Mouse (Mus musculus): ENCODE measurements around the gene Ski. TPM values are rescaled to one million over a fixed set of nuclear protein-coding genes. Genes with fewer than 3 reads are reported as not detected.

Ski gene
- polyA plus RNA-seq, 1 experiment from 2014 or later: 13.3 TPM

- peaks cover 13% of the 10 kb centered on the region for H3K4me1 ChIP-seq (replicated peaks; ENCODE audit: control insufficient read depth, insufficient read depth, low read length)
- H3K9ac ChIP-seq (ENCODE audit: low read depth, low read length): no peak overlapping the region
- no peak overlapping the region for H3K27ac ChIP-seq (ENCODE audit: low read depth, low read length)
- TF ChIP-seq CTCF (IDR thresholded peaks at IDR 0.05; ENCODE audit: low read depth): no peak
- H3K27me3 ChIP-seq (replicated peaks; ENCODE audit: control insufficient read depth, insufficient read depth, low read length): no peaks in the 10 kb centered on the region
- ATAC-seq: no peak
- H3K4me2 ChIP-seq (replicated peaks; ENCODE audit: low read depth): no peak overlapping the region
- WGBS: 87% methylated on average over 3 of the region's 3 CpGs
- peaks cover 43% of the 10 kb centered on the region for H3K36me3 ChIP-seq (ENCODE audit: control insufficient read depth, insufficient read depth)
- no peaks in the 10 kb centered on the region for H3K9me3 ChIP-seq (ENCODE audit: control insufficient read depth)
- no peak overlapping the region for H3K4me3 ChIP-seq (ENCODE audit: low read depth, low read length)
Observed at GRCm38 (mm10) chr4:155153389-155154072, 68.9 kb downstream of the Ski start.

- Histone ChIP-seq H3K27ac (ENCODE audit: low read depth, low read length) (peak overlapping the region; percentile 21; the same call in 1 of the 2 replicates), H3K36me3 (ENCODE audit: control insufficient read depth, insufficient read depth) (peaks cover 34% of the 10 kb centered on the region), H3K27me3 (replicated peaks; ENCODE audit: control insufficient read depth, insufficient read depth, low read length) (no peaks in the 10 kb centered on the region), H3K4me2 (replicated peaks; ENCODE audit: low read depth) (no peak overlapping the region), H3K9ac (ENCODE audit: low read depth, low read length) (no peak overlapping the region), H3K4me1 (replicated peaks; ENCODE audit: control insufficient read depth, insufficient read depth, low read length) (peaks cover 13% of the 10 kb centered on the region), H3K4me3 (ENCODE audit: low read depth, low read length) (no peak overlapping the region), H3K9me3 (ENCODE audit: control insufficient read depth) (no peaks in the 10 kb centered on the region)
- ATAC-seq: no peak
- 92% methylated on average over 6 of the region's 6 CpGs for WGBS
- TF ChIP-seq CTCF (IDR thresholded peaks at IDR 0.05; ENCODE audit: low read depth): no peak
Observed at GRCm38 (mm10) chr4:155152476-155152875, 69.9 kb downstream of the Ski start.

- Histone ChIP-seq H3K36me3 (ENCODE audit: control insufficient read depth, insufficient read depth) (peaks cover 27% of the 10 kb centered on the region), H3K27me3 (replicated peaks; ENCODE audit: control insufficient read depth, insufficient read depth, low read length) (no peaks in the 10 kb centered on the region), H3K9me3 (ENCODE audit: control insufficient read depth) (no peaks in the 10 kb centered on the region), H3K4me2 (replicated peaks; ENCODE audit: low read depth) (peak overlapping the region; percentile 81), H3K4me1 (replicated peaks; ENCODE audit: control insufficient read depth, insufficient read depth, low read length) (peaks cover 13% of the 10 kb centered on the region), H3K9ac (ENCODE audit: low read depth, low read length) (no peak overlapping the region), H3K27ac (ENCODE audit: low read depth, low read length) (0 out of 2 replicates have a peak overlapping the region, but pooled peaks have one; percentile 21), H3K4me3 (ENCODE audit: low read depth, low read length) (no peak overlapping the region)
- no peak for TF ChIP-seq CTCF (IDR thresholded peaks at IDR 0.05; ENCODE audit: low read depth)
- ATAC-seq: no peak
- WGBS: 55% methylated on average over 4 of the region's 4 CpGs
Observed at GRCm38 (mm10) chr4:155151845-155152244, 70.5 kb downstream of the Ski start.

GRCm38 (mm10) chr4:155151221-155151788, 71.1 kb downstream of the Ski start:
- H3K9me3 ChIP-seq (ENCODE audit: control insufficient read depth): no peaks in the 10 kb centered on the region
- H3K36me3 ChIP-seq (ENCODE audit: control insufficient read depth, insufficient read depth): peaks cover 22% of the 10 kb centered on the region
- H3K27me3 ChIP-seq (replicated peaks; ENCODE audit: control insufficient read depth, insufficient read depth, low read length): no peaks in the 10 kb centered on the region
- H3K4me3 ChIP-seq (ENCODE audit: low read depth, low read length): peak overlapping the region; percentile 45
- peak overlapping the region; percentile 81 for H3K4me2 ChIP-seq (replicated peaks; ENCODE audit: low read depth)
- peaks cover 13% of the 10 kb centered on the region for H3K4me1 ChIP-seq (replicated peaks; ENCODE audit: control insufficient read depth, insufficient read depth, low read length)
- peak overlapping the region; percentile 55 for H3K9ac ChIP-seq (ENCODE audit: low read depth, low read length)
- no peak for ATAC-seq
- no peak for TF ChIP-seq CTCF (IDR thresholded peaks at IDR 0.05; ENCODE audit: low read depth)
- peak overlapping the region; percentile 92 for H3K27ac ChIP-seq (ENCODE audit: low read depth, low read length)
- WGBS: 47% methylated on average over 12 of the region's 12 CpGs

- Histone ChIP-seq H3K27me3 (replicated peaks; ENCODE audit: control insufficient read depth, insufficient read depth, low read length) (no peaks in the 10 kb centered on the region), H3K27ac (ENCODE audit: low read depth, low read length) (peak overlapping the region; percentile 92), H3K36me3 (ENCODE audit: control insufficient read depth, insufficient read depth) (peaks cover 15% of the 10 kb centered on the region; the same call in 1 of the 2 replicates), H3K4me1 (replicated peaks; ENCODE audit: control insufficient read depth, insufficient read depth, low read length) (peaks cover 13% of the 10 kb centered on the region), H3K4me2 (replicated peaks; ENCODE audit: low read depth) (peak overlapping the region; percentile 81), H3K4me3 (ENCODE audit: low read depth, low read length) (peak overlapping the region; percentile 45), H3K9me3 (ENCODE audit: control insufficient read depth) (no peaks in the 10 kb centered on the region), H3K9ac (ENCODE audit: low read depth, low read length) (peak overlapping the region; percentile 55)
- peak; percentile 89 for ATAC-seq
- WGBS: 3% methylated on average over 66 of the region's 73 CpGs
- no peak for TF ChIP-seq CTCF (IDR thresholded peaks at IDR 0.05; ENCODE audit: low read depth)
Observed at GRCm38 (mm10) chr4:155150276-155151113, 71.9 kb downstream of the Ski start.

- no peak for ATAC-seq
- Histone ChIP-seq H3K9ac (ENCODE audit: low read depth, low read length) (no peak overlapping the region), H3K4me2 (replicated peaks; ENCODE audit: low read depth) (peak overlapping the region; percentile 81), H3K4me1 (replicated peaks; ENCODE audit: control insufficient read depth, insufficient read depth, low read length) (peaks cover 13% of the 10 kb centered on the region), H3K9me3 (ENCODE audit: control insufficient read depth) (no peaks in the 10 kb centered on the region), H3K36me3 (ENCODE audit: control insufficient read depth, insufficient read depth) (peaks cover 10% of the 10 kb centered on the region; the same call in 1 of the 2 replicates), H3K27me3 (replicated peaks; ENCODE audit: control insufficient read depth, insufficient read depth, low read length) (no peaks in the 10 kb centered on the region), H3K27ac (ENCODE audit: low read depth, low read length) (peak overlapping the region; percentile 92), H3K4me3 (ENCODE audit: low read depth, low read length) (no peak overlapping the region)
- WGBS: 60% methylated on average over 6 of the region's 6 CpGs
- TF ChIP-seq CTCF (IDR thresholded peaks at IDR 0.05; ENCODE audit: low read depth): no peak
Observed at GRCm38 (mm10) chr4:155149941-155150275, 72.5 kb downstream of the Ski start.

All from intestine, postnatal 0 days (tissue).